Mouse (Mus musculus): ENCODE data around the gene Tmem44.

- TF ChIP-seq REST (IDR thresholded peaks at IDR 0.05; ENCODE audit: insufficient read depth, insufficient read length) (no peak), CEBPB (IDR thresholded peaks at IDR 0.05; ENCODE audit: insufficient read depth, poor library complexity, severe bottlenecking) (no peak), POLR2A (IDR thresholded peaks at IDR 0.05; ENCODE audit: insufficient read length, low read depth) (no peak), E2F4 (IDR thresholded peaks at IDR 0.05; ENCODE audit: insufficient read depth) (no peak), USF1 (IDR thresholded peaks at IDR 0.05; ENCODE audit: low read depth) (no peak), TCF12 (IDR thresholded peaks at IDR 0.05; ENCODE audit: insufficient read depth, poor library complexity, severe bottlenecking) (no peak), MAX (IDR thresholded peaks at IDR 0.05; ENCODE audit: low read depth) (no peak)
These were observed 20.7 kb upstream of the Tmem44 start for GRCm38 (mm10) chr16:30571378-30571777.
